Mouse (Mus musculus): ENCODE data around the gene Prdm16.

Prdm16 gene

DNA sequence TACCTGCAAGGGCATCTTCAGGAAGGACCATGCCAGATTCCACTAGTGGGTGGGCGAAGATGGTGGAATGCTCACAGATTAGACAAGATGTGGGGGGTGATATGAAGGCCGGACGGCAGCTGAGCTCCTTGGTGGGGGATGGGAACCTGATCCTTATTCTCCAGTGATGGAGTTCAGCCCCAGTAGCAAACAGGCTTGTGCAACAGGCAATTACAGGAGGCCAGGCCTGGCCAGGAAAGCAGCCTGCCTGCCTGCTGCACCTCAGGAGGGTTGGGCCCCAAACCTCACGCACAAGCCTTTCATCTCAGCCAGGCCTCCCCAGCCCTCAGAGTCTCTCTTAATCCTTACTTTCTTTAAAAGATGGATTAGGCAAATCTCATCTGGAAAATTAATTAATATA, 124.9 kb downstream of the Prdm16 start:
- DNase-seq (ENCODE audit: low spot score) = no peak

DNA sequence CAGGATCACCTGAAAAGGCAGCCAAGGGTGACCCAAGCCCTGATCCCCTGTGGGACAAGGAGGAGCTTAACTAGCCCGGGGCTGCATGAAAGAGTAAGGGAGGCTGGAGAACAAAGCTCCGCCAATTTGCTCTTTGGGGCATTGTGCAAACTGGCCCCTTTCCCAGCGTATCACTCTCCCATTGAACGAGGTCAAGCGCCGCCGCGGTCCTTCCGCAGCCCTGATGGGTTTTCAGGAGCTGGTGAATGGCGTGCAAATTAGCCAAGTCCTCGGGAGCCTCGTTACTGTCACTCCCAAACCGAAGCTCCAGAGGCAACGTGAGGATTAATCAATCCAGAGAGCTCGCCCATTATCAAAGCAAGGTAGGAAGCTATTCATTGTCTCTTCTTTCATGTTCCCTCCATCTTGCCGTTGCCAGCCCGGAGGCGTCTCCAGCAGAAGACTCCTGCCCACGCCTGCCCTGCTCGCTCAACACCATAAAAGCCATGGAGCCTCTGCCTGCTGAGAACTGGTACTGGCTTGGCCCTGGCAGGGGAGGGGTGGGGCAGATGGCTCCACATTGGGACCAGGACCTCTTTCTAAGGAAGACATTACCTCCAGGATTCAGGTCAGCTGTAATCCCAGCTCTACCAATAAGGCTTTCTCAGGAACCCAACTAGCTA, 129.8 kb downstream of the Prdm16 start:
- no peak for DNase-seq (ENCODE audit: low spot score)

DNA sequence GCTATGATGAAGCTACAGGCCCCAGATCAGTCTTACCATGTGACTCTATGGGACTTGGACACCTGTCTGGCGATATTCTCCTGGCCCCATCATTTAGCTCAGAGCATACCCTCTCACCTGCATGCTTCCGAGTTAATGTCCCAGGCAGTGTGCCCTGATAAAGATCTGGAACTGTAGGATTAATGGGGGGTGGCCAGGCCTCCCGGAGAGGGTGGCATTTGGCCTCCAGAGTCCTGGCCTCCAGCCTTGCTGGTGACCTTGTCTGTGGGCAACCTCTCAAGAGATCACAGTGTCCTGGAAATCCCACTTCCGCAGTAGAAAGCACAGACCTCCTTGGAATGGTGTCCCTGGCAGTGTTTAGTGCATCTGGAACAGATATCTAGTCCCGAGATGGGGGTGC, 131.4 kb downstream of the Prdm16 start:
- DNase-seq (ENCODE audit: low spot score) = no peak

DNA sequence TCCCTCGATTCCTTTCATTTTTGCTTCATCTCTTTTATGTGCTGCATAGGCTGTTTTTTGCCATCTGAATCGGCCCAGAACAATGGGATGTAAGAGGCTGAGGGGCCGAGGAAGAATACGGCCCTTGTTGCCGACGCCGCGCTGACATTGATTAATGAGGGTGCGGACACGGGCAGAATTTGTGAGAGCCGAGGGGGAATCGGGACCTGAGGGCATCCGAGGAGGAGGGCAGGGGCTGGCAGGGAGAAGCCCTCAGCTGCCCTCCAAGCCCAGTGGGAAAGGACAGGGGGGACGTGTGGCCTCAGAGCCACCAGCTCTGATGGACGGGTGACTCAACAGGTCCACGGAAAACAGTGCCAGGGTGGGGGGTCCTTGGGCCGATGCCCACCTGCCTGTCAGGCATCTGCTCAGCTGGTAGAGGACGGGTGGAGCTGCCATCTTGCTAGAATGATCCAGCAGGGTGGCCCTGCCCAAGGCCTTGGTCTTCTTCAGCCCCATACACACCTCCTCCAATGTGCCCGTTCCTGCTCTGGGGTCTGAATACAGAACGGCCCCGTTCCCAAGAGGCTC, 133.3 kb downstream of the Prdm16 start:
- DNase-seq (ENCODE audit: low spot score) = no peak

DNA sequence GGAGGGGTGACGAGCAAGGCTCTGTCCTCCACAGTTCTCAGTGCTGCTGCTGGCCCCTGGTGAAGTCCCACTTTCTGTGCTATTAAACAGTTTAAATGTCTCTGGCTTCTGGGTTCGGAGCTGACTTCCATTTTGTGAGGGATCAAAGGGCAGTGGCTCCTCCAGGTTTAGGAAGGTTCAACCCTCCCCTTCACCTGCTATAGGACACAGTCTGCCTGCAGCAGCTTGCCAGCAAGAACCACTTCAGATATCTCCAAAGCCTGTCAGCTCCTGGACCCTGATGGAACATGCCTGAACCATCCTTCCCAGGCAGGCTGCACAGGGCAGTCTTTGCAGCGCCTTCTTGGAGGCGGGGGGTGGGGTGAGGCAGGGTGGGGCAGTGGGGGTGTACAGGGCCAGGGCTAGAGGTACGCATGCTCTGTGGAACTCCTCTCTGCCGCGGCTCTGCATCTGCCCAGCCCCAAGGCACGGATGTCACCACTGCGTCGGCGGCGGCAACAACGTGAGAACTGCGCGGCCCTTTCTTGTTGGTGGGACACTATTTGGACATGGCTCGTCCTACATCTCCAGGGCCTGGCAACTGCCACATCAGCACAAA, 134.2 kb downstream of the Prdm16 start:
- DNase-seq (ENCODE audit: low spot score) = no peak

DNA sequence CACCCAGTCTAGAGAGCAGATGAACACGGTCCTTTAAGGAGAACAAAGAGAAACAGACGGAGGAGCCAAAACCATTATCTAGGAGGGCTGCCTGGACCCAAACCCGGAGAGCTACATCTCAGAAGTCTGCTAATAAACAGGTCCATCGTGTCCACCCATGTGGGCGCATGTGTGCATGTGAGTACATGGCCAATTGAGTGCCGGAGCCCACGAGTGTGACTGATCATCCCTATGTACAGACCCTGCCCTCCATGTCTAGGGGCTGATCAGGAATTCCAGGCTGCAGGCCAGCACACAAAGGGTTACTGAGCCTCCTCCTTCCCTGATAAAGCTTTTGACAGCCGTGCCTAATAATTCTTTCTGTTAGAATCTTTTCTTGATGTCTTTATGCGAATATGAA, 136.0 kb downstream of the Prdm16 start:
- no peak for DNase-seq (ENCODE audit: low spot score)

DNA sequence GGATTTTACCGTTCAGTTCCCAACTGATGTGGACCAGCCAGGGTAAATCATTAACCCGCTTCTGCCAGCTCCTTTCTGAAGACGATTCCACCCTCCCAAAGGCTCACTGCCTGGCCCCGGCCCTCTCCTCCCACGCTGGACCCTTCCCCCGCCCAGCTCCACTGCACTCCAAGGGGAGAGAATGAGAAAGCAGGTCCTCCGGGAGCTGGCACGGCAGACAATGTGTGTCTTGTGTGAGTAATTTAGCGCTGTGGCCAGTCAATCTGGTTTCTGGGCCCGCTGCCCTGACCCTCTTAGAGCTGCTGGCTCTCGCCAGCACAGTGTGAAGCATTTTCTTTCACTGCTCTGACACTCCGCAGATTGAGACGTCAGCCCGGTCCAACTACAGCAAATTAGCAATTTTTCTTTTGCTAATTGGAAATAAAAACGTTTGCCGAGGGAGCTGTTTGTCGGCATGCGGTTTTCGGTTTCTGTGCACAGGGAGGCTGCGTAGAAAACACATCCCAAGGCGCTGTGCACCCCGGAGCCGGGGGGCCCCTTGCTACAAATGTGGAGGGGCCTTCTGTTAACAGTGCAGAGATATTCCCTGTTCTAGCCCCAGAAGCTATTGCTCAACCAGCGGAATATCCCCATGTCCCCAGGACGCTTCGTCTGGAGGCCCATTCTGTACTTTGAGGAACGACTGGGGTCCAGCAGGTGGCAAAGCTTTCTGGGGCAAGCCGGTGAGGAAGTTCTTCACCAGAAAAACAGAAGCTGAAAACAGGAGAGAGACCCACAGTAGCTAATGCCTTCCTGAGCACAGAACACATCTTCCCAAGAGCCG, 136.8 kb downstream of the Prdm16 start:
- peak; percentile 9 for DNase-seq (ENCODE audit: low spot score)

DNA sequence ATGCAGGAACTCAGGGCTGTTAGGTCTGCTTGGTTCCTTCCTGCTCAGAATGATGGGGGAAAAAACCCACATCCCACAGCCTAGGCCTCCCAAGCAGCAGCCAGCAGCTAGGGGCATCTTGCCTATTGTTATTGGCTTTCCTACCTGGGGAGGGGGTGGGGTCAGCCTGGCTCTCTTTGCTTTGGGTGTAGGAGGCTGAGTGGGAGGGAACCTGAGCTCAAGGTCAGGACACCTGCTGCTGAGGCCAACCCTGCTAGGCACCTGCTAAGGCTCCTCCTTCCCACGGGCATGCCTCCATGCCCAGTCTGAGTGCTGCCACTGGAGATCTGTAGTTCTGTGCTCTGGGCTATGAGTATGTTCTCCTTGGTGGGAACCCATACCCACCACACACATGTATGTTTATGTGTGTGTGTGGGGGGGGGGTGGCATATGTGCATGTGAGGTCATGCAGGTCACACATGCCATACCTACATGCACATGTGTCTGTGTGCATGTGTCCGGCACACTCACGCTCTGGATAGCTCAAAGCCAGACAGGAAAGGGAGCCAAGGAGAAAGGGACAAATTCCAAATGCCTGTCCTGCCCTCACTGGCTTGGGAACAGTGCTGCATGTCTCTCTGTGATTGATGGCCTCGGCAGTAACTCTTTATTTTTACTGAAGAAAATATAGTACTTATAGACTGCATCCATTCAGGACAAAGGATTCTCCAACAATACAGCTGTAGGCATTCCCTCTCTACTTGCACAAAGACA, 139.1 kb downstream of the Prdm16 start:
- no peak for DNase-seq (ENCODE audit: low spot score)

DNA sequence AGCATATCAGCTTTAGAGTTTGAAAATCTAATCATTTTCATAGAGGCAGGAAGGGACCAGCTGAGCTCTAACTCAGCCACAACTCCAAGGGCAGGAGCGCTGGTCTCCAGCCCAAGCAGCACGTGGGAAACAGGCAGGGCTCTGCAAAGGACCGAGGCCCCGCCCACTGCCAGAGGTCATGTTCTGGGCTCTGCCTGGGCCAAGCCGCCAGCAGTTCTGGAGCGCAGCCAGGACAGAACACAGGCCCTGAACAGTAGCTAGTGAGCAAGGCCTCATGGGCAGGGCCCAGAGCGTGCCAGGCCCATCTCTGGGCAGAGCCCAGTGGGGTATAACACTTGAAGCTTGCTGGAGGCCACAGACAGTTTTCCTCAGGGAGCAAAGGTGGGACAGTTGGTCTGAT, 139.7 kb downstream of the Prdm16 start:
- peak; percentile 13 for DNase-seq (ENCODE audit: low spot score)

DNA sequence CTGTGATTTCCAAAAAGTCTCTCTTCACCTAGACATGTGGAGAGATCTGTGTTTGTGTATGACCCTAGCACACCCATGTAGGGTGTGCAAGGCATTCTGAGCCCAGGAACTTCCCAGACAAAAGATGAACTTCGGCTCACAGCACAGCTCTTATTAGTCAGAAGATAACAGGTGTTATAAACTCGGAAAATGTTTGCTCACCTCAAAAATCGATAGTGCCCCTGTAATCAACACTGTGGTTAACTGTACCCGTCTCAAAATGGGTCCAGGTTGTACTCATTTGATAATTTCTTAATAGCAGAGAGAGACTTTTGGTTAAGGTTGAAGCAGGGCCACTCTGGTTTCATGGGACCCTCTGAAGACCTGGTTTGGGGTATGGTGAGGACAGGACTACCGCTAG, 140.2 kb downstream of the Prdm16 start:
- DNase-seq (ENCODE audit: low spot score) = no peak

DNA sequence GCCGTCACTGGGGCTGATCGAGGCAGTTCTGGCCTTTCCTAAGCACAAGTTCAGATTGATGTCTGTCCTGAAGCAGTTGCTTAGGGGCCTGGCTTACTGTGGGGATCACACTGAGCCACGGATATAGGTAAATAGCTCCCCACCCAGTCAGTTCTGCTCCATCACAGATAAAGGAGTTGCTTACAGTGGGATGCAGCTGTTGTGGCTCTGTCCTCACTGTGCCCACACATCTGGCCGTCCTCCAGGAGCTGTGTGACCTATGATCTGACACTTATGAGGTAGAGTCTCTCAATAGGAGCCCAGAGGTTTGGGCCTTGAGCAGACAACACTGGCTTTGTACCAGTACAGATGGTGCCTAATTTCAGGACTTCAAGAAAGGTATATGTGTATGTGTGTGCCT, 142.7 kb downstream of the Prdm16 start:
- no peak for DNase-seq (ENCODE audit: low spot score)

DNA sequence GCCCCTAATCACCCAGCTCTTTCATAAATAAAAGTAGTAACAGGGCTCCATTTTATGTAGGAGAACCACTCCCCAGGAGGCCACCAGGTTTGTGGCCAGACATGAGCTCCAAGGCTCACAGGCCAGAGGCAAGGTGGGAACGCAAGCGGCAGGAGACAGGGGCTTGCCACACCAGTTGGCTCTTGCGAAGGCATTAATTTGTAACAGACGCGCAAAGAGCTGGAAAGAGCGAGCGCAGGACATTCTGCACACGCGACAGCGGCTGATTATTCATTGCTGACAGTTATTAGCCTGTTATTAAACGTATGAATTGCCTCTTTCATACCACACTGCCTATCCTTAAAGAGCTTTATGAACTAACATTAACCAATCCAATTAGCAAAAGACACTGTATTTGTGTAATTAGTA, 144.0 kb downstream of the Prdm16 start:
- no peak for DNase-seq (ENCODE audit: low spot score)

DNA sequence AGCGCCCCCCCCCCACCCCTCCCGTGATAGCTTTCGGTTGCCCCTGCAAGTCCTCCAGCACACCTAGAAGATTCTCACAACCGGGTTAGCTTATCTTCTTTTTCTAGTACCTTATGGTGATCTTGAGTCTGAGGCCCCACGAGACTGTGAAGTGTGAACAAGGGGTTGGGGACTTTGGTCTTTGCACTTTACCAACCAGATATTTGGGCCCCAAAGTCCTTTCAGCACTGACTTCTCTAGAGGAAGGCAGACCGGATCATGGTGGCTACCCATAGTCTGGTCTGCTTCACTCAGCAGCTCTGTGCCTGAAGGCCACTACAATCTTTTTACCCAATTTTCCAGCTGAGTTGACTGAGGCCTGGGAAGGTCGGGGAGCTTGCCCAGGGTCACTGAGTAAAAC, 144.4 kb downstream of the Prdm16 start:
- DNase-seq (ENCODE audit: low spot score) = no peak

DNA sequence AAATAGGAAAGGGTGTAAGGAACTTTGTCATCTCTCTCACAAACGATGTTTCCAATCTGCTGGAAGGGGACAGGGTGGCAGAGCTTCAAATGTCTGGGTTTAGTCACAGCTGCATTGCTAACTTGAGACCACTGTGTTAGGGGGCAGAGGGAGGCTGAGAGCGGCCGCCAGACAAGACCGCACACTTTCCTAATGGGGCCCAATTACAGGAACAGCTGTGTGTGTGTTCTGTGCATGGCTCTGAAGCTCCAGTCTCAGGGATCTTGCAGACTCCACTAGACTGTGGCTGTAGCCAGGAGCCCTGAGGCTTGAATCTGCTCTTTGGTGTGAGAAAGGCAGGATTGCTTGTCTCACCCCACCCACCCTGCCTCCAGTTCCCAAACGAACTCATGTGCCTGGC, 148.6 kb downstream of the Prdm16 start:
- DNase-seq (ENCODE audit: low spot score) = no peak

DNA sequence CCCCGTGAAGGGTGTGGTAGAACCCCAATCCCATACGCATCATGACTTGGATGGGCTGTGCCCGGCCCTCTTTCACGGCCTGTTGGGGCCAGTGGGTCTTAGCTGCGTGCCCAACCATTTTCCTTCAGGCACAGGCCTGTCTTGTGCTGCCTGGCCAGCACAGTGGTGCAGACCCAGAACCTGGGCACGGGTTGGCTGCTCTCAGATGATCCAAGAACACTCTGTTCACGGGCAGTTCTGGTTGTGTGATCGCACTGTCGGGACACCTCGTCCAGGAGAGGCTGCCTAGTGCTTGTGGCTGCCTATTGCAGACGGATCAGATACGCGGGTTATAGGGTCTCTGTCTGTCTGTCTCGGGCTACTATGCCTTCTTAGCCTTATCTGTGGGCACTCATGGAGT, 154.0 kb downstream of the Prdm16 start:
- DNase-seq (ENCODE audit: low spot score) = no peak

DNA sequence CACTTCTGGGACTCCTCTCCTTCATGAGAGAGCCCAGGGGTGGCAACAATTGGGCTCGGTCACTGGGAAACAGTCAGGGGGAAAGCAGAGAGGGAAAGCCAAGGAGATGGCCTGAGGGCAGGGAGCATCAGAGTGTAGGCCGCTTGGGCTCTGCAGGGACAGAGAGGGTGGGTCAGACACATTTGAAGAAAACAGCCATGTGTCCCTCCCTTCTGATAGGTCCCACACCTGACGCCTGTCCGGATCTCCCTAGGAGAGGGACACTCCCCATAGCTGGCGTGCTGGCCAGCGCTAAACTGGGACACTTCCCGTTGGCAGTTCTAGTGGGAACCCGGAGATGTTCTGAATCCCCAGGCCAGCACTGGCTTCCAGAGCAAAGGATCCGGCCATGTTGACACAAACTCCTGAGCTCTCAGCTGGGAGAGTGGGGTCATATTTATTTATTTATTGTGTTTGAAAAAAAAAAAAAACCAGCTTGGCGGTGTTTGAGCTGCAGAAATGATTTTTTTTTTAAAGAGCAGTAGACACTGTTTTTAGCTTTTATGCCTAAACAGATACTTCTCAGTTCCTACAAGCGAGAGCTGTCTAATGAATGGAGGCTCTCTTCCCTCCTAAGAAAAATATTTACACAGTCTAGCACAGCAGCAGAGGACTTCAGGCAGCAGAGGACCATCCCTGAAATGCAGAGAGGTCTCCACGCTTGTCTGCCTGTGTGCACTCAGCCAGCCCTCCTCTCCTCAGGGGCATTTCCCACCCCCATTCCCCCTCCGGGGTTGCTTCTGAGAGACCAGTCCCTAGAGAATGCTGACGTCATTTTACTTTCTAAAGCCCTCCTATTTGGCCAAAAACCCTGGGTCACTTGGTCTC, 154.7 kb downstream of the Prdm16 start:
- DNase-seq (ENCODE audit: low spot score) = no peak

DNA sequence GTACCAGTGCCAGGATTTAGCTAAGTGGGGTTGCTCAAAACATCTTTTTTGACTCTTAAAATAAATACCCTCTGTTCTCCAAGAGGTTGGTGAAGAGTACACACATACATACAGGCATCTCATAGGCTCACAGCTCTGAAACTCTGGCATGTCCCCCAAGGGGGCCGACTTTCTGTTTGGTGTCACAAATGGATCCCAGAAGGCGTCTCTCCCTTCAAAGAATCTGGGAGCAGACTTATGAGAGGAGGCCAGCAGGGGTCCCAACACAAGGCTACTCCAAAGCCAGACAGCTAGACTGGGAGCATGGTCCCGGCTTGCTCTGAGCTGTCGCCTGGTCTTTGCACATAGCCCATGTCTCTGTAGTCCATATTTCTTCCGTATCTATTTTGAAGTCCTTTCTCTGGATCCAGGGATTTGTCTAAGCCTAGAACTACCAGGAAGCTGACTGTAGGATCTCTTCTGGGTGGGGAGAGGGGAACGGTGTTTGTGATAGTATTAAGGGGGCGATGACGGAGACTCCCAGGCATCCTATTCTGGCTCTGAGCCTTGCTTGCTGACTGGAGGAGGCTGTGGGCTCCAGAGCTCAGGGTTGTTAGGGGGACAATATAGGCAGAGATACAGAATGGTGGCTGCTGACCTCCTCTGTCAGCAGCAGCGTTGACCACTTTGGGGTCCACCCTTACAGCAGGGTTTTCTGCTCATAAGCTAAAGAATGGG, 156.0 kb downstream of the Prdm16 start:
- no peak for DNase-seq (ENCODE audit: low spot score)

DNA sequence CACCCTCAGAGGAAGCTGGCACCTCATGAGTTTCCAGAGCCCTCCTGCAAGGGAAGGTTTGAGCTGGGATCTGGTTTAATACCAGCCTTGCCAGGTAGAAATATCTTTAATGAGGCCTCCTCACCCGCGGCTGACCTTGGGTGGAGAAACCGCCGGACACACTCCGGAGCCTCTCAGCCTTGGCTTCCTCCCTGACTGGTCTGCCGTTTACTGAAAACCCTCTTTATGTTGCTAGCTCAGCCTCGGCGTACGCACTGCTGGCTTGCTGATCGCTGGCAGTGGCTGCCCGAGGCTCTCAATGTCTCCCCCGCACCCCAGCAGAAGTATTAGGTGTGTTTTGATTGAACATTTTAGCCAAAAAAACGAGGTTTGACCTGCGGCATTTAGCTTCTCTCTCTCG, 156.5 kb downstream of the Prdm16 start:
- no peak for DNase-seq (ENCODE audit: low spot score)

DNA sequence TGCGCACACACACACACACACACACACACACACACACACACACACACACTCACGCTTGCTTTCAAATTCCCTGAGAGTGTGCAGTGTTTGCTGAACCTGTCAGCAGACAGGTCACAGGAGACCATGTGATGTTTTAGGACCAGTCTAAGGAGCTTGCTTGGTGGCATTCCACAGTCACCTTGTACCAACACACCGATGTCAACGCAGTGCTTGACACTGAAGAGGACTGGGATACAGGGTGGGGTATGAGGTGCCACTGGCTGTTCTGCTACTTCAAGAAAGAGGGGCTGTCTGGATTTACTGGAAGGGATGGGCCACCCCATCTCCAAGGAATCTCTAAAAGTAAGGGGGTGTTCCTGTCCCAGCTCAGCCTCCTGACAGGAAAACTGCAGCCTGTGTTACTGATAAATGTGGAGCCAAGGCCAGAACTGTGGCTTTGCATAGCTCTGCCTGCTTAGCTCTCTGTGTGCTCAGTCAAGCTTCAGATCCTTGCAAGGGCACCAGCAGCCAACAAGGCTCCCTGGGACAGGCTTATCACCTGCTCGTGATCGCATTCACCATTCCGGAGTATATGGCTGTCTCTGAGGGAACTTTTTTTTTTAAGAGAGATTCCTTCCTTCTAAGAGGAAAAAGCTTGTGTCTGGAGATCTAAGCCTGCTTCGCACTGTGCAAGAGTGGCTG, 157.6 kb downstream of the Prdm16 start:
- DNase-seq (ENCODE audit: low spot score) = no peak
